Mouse (Mus musculus): ENCODE measurements at regions not wholly inside any gene's neighbourhood (a gene's known extent, or its start where the extent isn't known, plus 50 kb on each side); places are given as distances from the start of the nearest gene placed in this dataset.
A peak's percentile ranks its signal among the peaks of the same experiment; 100 is the strongest.

DNA sequence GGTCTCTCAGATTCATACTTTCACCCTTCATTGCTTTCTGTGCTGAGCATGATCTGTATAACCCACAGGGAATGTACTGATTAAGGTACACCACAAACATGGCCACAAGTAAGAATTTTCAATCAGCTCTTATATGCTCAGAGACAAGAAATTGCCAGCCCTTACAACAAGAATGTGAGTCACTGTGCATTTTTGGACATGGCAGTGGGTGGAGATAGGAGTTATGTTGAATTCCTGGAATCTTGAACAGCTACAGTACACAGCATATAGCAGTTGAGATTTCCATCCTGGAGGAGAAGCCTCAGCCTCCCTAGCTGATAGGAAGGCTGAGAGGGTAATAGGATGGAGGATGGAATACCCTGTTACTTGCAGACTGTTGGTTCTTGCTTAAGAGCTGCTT, 173.8 kb upstream of the Nudt11 start:
- DNase-seq (ENCODE audit: low spot score) = no peak
- TF ChIP-seq CTCF (IDR thresholded peaks at IDR 0.05) = no peak
- Histone ChIP-seq H3K9me3 (ENCODE audit: low read length) (no peaks in the 10 kb centered on the region), H3K4me1 (ENCODE audit: insufficient read depth, low read length) (no peaks in the 10 kb centered on the region), H3K27ac (ENCODE audit: low read depth, low read length) (no peak overlapping the region), H3K9ac (replicated peaks; ENCODE audit: low read length, poor library complexity, severe bottlenecking) (no peak overlapping the region), H3K4me2 (ENCODE audit: low read depth, low read length, poor library complexity, severe bottlenecking) (no peak overlapping the region), H3K36me3 (ENCODE audit: insufficient read depth, low read length) (no peaks in the 10 kb centered on the region), H3K4me3 (ENCODE audit: low read depth, low read length) (no peak overlapping the region), H3K27me3 (ENCODE audit: insufficient read depth, low read length) (no peaks in the 10 kb centered on the region)
- ATAC-seq (ENCODE audit: low FRiP score) = no peak

DNA sequence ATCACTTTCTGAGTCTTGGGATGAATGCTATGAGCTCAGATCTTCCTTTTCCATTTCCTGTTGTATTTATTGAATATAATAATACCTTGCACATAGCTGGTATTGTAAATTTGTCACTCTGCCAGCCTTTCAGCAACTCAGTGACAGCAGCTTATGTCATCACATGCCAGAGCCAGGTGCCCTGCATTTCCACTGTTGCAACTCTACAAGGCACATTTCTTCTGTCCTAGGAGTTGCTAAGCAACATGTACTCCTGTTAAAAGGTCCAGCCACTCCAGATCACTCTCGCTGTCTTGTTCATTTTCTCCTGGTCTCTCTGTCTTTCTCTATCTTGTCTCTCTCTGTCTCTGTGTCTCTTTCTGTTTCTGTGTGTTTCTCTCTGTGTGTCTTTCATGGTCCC, 130.1 kb upstream of the Nudt11 start:
- Histone ChIP-seq H3K9me3 (ENCODE audit: low read length) (no peaks in the 10 kb centered on the region), H3K36me3 (ENCODE audit: insufficient read depth, low read length) (no peaks in the 10 kb centered on the region), H3K27ac (ENCODE audit: low read depth, low read length) (no peak overlapping the region), H3K27me3 (ENCODE audit: insufficient read depth, low read length) (no peaks in the 10 kb centered on the region), H3K9ac (replicated peaks; ENCODE audit: low read length, poor library complexity, severe bottlenecking) (no peak overlapping the region), H3K4me1 (ENCODE audit: insufficient read depth, low read length) (no peaks in the 10 kb centered on the region), H3K4me2 (ENCODE audit: low read depth, low read length, poor library complexity, severe bottlenecking) (no peak overlapping the region), H3K4me3 (ENCODE audit: low read depth, low read length) (no peak overlapping the region)
- DNase-seq (ENCODE audit: low spot score) = no peak
- WGBS = 34% methylated on average over 1 of the region's 1 CpGs
- no peak for ATAC-seq (ENCODE audit: low FRiP score)
- TF ChIP-seq CTCF (IDR thresholded peaks at IDR 0.05) = no peak

DNA sequence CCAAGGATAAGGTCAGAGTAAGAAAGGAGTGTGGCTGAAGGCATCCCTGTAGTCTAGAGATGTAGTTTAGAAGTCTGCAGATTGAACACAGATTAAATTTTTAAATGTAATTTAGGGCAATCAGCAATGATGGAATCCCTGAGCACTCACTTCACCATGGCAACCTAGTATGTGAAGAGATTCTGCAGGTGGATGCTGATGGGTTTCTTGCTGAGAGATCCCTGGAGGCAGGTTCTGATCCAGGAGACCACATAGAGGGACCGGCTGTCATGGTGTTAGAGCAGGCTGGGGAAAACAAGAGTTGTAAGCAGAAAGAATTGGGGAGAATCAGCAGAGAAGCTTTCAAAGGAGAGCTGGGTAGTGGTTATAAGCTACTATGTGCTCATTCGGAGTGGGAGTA, 113.7 kb upstream of the Nudt11 start:
- 53% methylated on average over 2 of the region's 2 CpGs for WGBS
- DNase-seq (ENCODE audit: low spot score) (peak; percentile 23), ATAC-seq (ENCODE audit: low FRiP score) (no peak)
- Histone ChIP-seq H3K27ac (ENCODE audit: low read depth, low read length) (no peak overlapping the region), H3K4me3 (ENCODE audit: low read depth, low read length) (no peak overlapping the region), H3K36me3 (ENCODE audit: insufficient read depth, low read length) (no peaks in the 10 kb centered on the region), H3K9ac (replicated peaks; ENCODE audit: low read length, poor library complexity, severe bottlenecking) (no peak overlapping the region), H3K27me3 (ENCODE audit: insufficient read depth, low read length) (no peaks in the 10 kb centered on the region), H3K4me1 (ENCODE audit: insufficient read depth, low read length) (no peaks in the 10 kb centered on the region), H3K4me2 (ENCODE audit: low read depth, low read length, poor library complexity, severe bottlenecking) (no peak overlapping the region), H3K9me3 (ENCODE audit: low read length) (no peaks in the 10 kb centered on the region)
- TF ChIP-seq CTCF (IDR thresholded peaks at IDR 0.05) = no peak

DNA sequence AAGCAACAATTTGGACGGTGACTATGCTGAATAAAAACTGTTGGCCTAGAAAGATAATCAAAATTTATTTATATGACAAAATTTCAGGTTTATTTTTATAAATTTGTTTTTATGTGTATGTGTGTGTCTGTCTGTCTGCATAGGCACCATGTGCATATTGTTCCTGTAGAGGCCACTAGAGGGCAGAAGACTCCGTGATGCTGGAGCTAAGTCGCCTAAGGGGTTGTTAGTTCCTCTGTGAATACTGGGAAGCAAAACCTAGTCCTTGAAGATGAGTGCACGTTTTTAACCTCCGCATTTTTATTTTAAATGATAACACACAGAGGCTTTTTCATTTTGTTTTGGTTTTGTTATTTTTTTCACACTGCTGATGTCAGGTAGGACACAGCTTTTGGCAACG, 105.3 kb upstream of the Nudt11 start:
- Histone ChIP-seq H3K27me3 (ENCODE audit: insufficient read depth, low read length) (no peaks in the 10 kb centered on the region), H3K4me3 (ENCODE audit: low read depth, low read length) (no peak overlapping the region), H3K4me1 (ENCODE audit: insufficient read depth, low read length) (no peaks in the 10 kb centered on the region), H3K9ac (replicated peaks; ENCODE audit: low read length, poor library complexity, severe bottlenecking) (no peak overlapping the region), H3K27ac (ENCODE audit: low read depth, low read length) (no peak overlapping the region), H3K4me2 (ENCODE audit: low read depth, low read length, poor library complexity, severe bottlenecking) (no peak overlapping the region), H3K9me3 (ENCODE audit: low read length) (no peaks in the 10 kb centered on the region), H3K36me3 (ENCODE audit: insufficient read depth, low read length) (no peaks in the 10 kb centered on the region)
- no peak for ATAC-seq (ENCODE audit: low FRiP score)
- WGBS = 84% methylated on average over 6 of the region's 6 CpGs
- DNase-seq (ENCODE audit: low spot score) = no peak
- TF ChIP-seq CTCF (IDR thresholded peaks at IDR 0.05) = no peak
